Mouse (Mus musculus) embryonic fibroblast, embryonic 13.5 days (primary cell): ENCODE results near the gene Mrps10.

Experiments
- CTCF ChIP-seq: IDR thresholded peaks from 2 replicates; pipeline ENCODE4 v1.5.1; 2011; ENCODE audit warnings: mild to moderate bottlenecking, control low read depth, low read length, moderate library complexity, borderline replicate concordance; ENCODE audit not compliant: insufficient read depth
- POLR2A ChIP-seq: IDR thresholded peaks from 2 replicates; pipeline ENCODE4 v1.6.1; 2011; ENCODE audit warnings: low read depth, mild to moderate bottlenecking, control low read depth, low read length, moderate library complexity

- TF ChIP-seq CTCF (no peak), POLR2A (no peak)
Observed at GRCm38 (mm10) chr17:47327559-47327958, 41.1 kb upstream of the Mrps10 start.
